Mouse (Mus musculus) layer of hippocampus, adult 2 months (tissue): ENCODE measurements around the gene Vamp5. TPM values are rescaled to one million over a fixed set of nuclear protein-coding genes. Genes with fewer than 3 reads are reported as not detected.

Experiments
- DNase-seq, 2 experiments: peaks; one replicate each; pipeline ENCODE4 v3.0.0; 2022; ENCODE audit warnings: low spot score in 2 of 2
- H3K27ac ChIP-seq: fragments of 200-600 bp; 2 replicates; pipeline ENCODE4 v1.8.1; 2022
- H3K4me3 ChIP-seq: fragments of 200-600 bp; 2 replicates; pipeline ENCODE4 v1.8.1; 2022; ENCODE audit warnings: mild to moderate bottlenecking
- CTCF ChIP-seq: fragments of 200-600 bp; conservative IDR thresholded peaks from 2 replicates; pipeline ENCODE4 v1.8.1; 2022; ENCODE audit warnings: antibody characterized with exemption, mild to moderate bottlenecking, moderate library complexity
- total RNA-seq, 2 experiments: library from RNA; stranded (reverse); gene quantifications; 2 replicates each; pipeline ENCODE4 v1.2.3; 2021

The Vamp5 gene
- total RNA-seq, 2 experiments from 2014 or later, result 3.9 to 4.6 TPM

DNA sequence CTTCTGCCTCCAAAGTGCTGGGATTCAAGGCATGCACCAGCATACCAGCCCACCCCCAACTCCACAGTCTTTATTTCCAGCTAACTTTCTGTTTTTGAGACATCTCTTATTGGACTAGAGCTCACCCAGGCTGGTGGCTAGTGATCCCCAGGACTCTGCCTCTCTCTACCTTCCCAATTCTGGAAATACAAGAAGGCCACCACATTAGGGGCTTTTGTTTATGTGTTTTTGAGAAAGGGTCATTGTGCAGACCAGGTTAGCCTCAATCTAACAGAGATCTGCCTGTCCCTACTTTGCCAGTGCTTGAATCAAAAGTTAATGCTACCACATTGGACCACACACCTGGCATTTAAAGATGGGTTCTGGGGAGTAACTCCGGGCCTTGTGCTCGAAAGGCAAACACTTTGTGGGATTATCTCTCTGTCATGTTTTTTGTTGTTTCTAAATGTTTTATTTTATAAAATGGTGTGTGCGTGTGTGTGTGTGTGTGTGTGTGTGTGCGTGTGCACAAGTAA, 12.8 kb downstream of the Vamp5 start:
- TF ChIP-seq CTCF, result no peak
- Histone ChIP-seq H3K27ac (no peak overlapping the region), H3K4me3 (no peak overlapping the region)
- DNase-seq, result no peak

- Histone ChIP-seq H3K4me3 (no peak within 1 kb of the TSS), H3K27ac (no peak within 1 kb of the TSS)
- DNase-seq, result no peak
- TF ChIP-seq CTCF, result no peak
Observed at GRCm38 (mm10) chr6:72366844-72367443, 13.3 kb downstream of the Vamp5 start, which contains the start of gene Rnf181. Gene Rnf181 (minus strand): TSS chr6:72366956.

DNA sequence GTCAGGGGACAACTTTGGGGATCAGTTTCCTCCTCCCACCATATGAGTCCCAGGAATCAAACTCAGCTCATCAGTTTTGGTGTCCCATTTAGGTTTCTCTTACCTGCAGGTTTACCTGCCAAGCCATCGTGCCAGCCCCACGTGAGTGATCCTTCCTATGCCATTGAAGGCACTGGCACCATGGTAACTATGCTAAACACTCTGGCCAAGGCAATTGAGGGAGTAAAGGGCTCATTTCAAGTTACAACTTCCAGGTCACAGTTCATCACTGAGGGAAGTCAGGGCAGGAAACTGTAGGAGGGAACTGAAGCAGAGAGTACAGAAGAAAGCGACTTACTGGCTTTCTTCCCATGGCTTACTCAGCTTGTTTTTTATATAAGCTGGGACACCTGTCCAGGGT, 14.0 kb downstream of the Vamp5 start:
- TF ChIP-seq CTCF, result no peak
- Histone ChIP-seq H3K4me3 (no peak overlapping the region), H3K27ac (no peak overlapping the region)
- DNase-seq, result no peak

DNA sequence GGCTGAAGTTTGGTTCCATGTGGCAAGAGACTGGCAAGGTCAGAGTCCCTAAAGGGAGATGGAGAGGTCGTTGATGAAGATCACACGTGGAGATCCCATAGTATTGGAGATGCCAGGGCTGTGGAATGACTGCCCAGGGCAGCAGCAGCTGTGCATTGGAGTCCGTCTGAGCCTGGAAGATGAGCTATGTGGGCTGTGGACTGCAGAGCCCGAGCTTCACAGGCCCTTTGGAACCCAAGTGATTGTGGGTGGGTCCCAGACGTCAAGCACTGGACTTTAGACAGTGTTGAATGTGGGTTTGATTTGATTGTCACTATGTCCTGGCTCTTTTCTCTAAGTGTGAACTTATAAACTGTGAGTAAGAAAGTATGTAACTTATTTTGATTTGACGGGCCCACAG, 15.3 kb downstream of the Vamp5 start:
- Histone ChIP-seq H3K4me3 (no peak overlapping the region), H3K27ac (no peak overlapping the region)
- no peak for TF ChIP-seq CTCF
- no peak for DNase-seq

- Histone ChIP-seq H3K4me3 (no peak overlapping the region), H3K27ac (no peak overlapping the region)
- no peak for DNase-seq
- peak; percentile 66 for TF ChIP-seq CTCF
Observed at GRCm38 (mm10) chr6:72364009-72364408, 16.3 kb downstream of the Vamp5 start.

- peak; percentile 67 for TF ChIP-seq CTCF
- peak overlapping the region; percentile 82 for H3K4me3 ChIP-seq
- DNase-seq, result peak; percentile 94 to 98
- H3K27ac ChIP-seq, result peak overlapping the region; percentile 90
Observed at GRCm38 (mm10) chr6:72362132-72363028, 17.9 kb downstream of the Vamp5 start.

GRCm38 (mm10) chr6:72361121-72361551, 19.1 kb downstream of the Vamp5 start:
- no peak for TF ChIP-seq CTCF
- peak overlapping the region; percentile 90 for H3K27ac ChIP-seq
- DNase-seq, result no peak
- H3K4me3 ChIP-seq, result peak overlapping the region; percentile 82

DNA sequence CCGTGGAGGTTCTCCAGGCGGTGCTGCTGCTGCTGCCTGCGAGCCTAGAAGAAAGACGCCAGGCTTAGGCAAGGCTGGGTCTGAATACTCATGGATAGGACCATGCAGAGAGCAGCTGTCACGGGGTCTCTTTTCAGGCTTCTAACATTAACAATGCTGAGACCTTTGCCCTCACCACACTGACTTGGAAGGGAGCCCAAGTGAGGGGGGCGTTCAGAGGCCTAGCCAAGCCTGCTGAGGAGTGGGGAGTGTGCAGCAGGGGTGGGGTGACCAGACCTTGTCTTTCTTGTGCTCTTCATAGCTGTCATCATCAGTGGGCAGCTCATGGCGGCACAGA, 19.7 kb downstream of the Vamp5 start:
- H3K4me3 ChIP-seq, result no peak overlapping the region
- H3K27ac ChIP-seq, result no peak overlapping the region
- no peak for DNase-seq
- TF ChIP-seq CTCF, result no peak

GRCm38 (mm10) chr6:72359891-72360598, 20.2 kb downstream of the Vamp5 start:
- Histone ChIP-seq H3K4me3 (no peak overlapping the region), H3K27ac (no peak overlapping the region)
- no peak for DNase-seq
- TF ChIP-seq CTCF, result 0 out of 2 replicates have a peak, but pooled peaks have one; percentile 11

DNA sequence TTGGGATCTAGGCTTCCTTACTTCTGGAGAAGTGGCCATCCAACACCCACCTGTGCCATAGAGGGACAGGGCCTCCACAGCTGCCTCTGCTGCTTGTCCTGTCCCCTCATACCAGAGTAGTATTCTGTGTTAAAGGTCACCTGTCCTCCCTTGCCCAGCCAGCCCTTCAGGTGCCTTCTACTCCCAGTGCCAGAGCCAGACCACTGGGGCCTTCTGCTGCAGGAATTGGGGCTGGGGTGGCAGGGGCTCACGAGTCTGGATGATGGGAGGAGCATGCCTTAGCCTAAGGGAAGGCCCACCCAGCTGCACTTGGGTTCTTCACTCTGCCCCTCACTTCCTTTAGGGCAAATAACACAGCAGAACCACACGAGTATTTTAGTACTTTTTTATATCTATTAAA, 20.9 kb downstream of the Vamp5 start:
- TF ChIP-seq CTCF, result no peak

GRCm38 (mm10) chr6:72358086-72358764, 22.0 kb downstream of the Vamp5 start:
- H3K4me3 ChIP-seq, result no peak overlapping the region
- H3K27ac ChIP-seq, result no peak overlapping the region
- DNase-seq, result no peak
- no peak for TF ChIP-seq CTCF

More for the DNA sequence above, 20.9 kb downstream of the Vamp5 start:
- no peak overlapping the region for H3K4me3 ChIP-seq
- no peak for DNase-seq
- no peak overlapping the region for H3K27ac ChIP-seq
